Mouse (Mus musculus) ES-CJ7 (cell line): Measurements from ENCODE around the gene Klf6.
A peak's percentile ranks its signal among the peaks of the same experiment; 100 is the strongest.

ENCODE experiments used
- DNase-seq: peaks from one replicate; pipeline ENCODE4 v3.0.0; 2011; ENCODE audit warnings: low read depth, low spot score

Gene Klf6

DNA sequence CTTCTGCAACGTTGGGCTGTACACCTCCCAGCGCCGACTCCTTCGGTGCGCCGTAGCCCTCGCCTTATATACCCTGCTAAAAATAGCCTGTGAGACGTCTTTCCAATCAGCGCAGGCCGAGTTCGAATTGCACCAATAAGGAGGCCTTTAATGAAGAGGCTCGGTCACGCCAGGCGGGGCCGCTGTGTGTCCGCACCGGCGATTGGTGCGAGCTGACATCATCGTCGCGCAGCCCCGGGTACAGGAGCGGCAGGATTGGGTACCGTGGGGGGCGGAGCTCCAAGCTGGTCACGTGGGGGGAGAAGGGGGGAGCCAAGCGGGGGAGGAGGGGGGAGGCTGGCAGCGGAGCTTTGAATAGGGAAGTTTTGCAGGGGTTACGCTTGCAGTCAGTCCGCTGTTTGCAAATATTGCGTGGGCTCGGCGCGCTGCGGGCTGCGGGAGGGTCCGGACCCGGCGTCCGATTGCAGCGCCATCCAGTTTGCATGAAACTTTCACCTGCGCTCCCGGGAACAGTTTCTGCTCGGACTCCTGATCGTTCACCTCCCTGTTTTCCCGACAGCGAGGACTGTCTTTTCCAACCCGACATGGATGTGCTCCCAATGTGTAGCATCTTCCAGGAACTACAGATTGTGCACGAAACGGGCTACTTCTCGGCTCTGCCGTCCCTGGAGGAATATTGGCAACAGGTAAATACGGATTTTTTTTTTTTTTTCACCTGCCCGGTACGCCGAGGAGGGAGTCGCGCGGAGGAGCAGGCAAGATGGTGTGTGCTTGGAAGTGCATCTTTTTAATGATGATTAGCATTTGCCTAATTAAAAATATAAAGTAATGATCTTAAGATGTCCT lies at the start of gene Klf6:
TSS of gene Klf6 (plus strand) at position 326 of the 846 bp plus-strand sequence.
- peak; percentile 99 for DNase-seq

DNA sequence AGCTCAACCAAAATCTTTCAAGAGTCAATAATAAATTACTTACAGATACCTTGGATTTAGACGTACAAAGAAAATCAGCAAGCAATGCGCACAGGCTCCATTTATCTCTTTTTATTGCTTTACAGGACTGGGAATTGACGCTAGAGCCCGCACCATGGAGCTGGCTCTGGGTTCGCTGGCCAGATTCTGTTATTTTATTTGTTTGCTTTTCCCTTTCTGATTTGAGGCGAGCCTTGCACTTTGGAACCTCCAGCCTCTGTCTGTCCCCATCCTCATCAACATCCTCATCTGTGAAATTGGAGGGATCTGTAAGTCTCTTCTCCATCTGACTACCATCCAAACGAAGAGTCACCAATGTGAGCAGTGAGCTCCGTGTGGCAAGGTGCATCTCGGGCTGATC lies 47.8 kb upstream of the Klf6 start:
- no peak for DNase-seq

DNA sequence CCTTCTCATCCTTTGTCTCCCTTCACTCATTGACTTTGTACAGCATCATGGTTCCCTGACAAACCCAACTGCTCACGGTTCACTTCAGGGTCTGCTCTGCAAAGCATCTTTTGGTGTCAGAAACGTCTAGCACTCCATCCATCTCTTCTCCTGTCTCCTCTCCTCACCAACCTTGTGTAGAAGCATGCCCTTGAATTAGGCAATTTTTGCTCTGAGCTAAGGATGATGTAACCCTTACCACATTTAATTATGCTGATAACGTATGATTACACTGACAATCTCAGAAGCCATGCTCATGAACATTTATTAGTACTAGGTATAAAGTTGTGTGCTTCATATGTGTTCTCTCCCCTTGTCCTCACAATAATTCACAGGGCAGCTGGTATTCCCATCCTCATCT lies 44.0 kb upstream of the Klf6 start:
- DNase-seq, result no peak

DNA sequence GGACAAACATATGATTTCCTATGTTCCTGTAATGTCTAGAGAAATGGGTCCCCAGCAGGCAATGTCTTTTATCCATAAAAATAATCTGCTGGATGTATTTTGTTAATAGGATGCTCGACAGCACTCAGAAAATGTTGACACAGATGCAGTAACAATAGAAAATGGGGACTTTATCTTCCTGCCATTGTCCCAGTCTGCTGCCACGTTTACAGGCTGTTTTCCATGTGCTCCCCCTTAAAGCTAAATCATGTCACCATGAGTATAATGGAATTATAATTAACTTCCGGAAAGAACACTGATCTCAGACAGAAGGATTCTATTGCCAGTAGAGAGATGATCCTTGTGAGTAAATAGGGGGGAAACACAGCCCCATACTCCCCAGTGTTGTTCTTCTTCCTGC lies 42.1 kb upstream of the Klf6 start:
- DNase-seq, result no peak

DNA sequence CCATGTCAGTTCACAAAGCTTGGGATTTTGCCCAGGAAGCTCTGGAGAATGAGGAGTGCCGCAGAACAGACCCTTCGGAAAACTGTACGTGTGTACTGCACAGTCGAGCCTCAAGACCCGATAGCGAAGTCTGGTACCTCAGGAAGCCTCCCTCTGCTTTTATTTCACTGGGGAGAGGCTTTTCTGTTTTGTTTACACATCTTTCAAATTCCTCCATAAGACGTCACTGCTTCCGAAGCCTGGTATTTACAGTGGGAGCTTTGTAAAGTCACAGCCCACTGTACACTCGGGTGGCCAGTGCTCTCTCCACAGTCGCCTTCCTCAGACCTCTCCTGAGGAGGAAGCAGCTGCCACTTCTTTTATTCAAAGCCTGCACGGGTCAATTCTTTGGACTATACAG lies 38.7 kb upstream of the Klf6 start:
- DNase-seq, result no peak

DNA sequence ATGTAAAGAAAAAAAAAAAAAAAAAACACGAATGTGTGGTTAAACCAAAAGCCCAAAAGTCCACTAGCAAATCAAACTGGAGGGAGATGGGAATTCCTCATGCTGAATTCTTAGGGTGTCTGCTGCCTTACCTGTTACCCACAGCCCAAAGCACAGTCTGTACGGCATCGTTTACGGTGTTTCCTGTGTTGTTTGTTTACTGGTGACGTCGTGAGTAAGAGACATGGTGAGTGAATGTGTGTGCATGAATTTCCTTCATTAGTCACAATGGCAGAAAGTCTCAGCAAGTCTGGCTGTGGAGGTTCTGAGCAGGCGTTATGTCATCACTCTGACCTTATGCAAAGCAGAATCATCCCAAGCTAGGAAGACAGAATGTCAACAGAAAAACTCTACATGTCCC lies 38.1 kb upstream of the Klf6 start:
- no peak for DNase-seq

DNA sequence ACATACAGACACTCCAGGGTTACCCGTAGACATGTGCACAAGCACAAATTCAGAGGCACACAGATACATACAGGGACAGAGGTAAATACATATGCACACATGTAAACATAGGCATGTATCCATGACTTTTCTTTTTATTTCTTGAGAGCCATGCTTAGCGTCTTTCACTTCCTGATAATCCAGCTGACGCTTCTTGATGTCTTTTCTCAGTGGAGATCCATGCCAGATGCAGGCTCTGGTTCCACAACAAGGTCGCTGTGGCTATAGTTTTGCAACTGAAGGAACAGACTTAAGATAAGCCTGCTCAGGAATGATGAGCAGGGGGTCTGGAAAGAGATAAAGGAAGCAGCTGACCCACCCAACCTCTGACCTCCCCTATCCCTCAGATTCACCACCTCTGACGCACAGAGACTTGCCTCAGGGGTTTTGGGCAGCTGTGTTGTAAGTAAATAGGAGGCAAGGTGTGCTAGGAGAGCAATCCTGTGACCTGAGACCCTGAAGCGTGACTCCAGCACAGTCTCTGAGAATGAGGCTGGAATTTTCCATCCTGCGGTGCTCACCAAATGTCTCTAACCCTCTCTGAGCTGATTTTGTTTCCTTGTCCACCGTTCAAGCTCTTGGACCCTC lies 37.0 kb upstream of the Klf6 start:
- no peak for DNase-seq

DNA sequence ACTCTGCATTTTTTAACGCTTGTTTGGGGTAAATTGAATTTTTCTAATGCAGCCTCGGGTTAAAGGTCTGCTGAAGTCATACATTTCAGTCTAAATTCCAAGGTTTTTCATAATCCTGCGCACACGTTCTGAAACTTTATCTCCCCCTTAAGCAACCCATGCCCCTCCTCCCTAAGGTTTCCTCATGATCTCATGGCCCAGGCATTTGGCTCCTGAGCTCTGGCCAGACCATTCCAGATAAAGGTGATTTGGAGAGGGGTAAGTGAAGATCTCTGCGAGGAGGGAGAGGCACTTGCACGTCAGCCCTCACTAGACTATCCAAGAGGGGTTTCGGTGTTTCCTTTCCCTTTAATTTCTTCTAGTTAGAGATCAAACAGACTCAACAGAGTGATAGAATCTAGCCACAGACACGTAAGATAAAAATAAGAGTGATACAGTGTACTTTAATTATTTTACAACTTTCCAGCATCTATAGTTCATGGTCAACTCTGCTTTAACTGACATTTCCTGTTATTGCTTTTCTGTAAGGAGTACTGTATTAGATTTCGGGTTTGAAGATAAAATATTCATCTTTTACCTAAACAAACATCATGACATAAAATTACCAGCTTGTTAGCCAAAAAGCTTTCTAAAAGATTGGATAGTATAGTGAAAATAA lies 35.0 kb upstream of the Klf6 start:
- DNase-seq, result no peak

DNA sequence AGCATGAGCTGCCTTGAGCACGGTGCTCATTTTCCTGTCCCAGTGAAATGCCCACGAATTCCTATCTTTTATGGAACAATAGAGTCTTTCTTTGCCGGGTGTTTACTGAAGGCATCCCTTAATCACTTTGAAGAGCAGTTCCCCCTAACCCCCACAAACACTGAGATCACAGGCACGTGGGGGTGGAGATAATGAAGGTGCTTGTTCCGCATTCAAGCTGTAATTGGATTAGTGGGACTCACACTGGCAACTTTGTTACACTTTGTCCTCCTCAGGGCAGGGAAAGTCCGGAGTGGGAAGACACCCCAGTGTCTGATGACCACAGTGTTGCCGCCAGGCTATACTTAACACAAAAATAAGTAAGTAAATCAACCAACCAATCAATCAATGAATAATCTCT lies 29.3 kb upstream of the Klf6 start:
- no peak for DNase-seq

DNA sequence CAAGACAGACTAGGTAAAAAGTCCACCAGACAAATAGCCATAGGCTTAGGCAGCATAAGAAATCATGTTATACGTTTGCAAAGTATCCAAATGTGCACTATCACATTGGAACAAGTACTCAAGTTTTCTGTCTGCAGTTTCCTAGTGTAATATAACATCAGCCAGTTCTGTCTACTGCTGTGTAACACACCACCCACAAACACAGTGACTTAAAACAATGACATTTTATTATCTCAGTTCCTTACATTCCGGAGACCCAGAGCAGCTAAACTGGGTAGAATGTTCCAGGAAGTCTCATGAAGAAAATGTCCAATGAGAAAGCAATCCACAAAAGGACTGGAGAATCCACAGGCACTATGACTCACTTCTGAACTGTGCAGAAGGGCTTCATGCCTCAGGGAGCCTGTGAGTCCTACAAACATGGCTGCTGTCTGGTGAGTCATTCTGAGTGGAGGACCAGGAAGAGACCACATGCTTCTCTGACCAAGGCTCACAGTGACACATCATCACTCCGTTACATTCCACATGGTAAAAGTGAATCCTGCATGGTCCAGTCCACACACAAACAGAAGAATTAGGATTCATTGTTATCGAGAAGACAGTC lies 24.0 kb upstream of the Klf6 start:
- no peak for DNase-seq

DNA sequence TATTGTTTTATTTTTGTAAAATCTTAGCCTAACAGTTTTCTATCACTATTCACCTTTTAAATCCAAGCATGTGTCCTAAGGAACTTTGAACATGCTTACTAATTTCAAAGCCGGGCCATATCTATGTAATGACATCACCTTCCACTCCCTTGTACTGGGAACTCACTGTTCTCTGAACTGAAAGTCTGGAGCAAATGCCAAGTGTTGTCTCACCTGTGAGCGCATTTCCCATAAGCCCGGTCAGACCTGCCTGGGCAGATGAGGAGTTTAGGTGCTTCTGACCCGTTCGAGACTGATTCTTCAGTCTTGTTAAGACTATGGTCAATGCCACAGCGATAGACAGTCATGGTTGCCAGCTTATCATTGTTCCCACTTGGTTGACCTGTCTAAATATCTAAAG lies 19.9 kb upstream of the Klf6 start:
- DNase-seq, result no peak

DNA sequence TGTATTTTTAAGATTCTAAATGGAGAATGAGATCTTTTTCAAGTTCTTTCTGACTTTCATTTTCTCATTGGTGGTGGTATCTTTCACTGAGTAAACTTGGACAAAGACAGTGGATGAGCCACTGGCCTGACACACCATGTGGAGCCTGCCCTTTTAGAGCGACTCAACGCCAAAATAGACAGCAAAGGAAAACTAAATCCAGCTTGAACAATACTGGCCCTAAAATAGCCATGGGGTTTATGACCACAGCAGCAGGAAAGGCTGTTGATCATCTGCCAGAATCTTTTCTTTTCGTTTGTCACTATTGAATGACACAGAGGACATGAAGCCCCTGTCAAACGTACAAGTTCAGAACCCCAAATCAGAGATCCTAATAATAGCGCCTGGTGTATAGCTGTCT lies 18.4 kb upstream of the Klf6 start:
- DNase-seq, result no peak

DNA sequence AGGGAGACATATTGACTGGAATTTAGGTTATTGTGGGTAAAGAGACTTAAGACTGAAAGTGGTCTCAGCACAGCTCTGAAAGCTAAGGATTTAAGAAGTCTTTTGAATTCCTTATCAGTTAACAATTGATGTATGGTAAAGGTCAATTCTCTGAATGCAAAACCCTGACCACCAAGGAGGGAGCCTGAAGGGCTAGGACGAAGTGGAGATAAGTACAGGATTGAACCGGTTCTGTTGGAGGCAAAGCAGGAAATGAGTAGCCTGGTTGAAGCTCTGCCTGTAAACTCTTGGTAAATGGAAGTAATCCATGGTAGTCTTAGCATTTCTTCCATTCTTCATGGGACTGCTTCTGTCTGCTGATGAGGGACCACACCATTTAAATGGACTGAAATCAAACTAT lies 17.5 kb upstream of the Klf6 start:
- no peak for DNase-seq

DNA sequence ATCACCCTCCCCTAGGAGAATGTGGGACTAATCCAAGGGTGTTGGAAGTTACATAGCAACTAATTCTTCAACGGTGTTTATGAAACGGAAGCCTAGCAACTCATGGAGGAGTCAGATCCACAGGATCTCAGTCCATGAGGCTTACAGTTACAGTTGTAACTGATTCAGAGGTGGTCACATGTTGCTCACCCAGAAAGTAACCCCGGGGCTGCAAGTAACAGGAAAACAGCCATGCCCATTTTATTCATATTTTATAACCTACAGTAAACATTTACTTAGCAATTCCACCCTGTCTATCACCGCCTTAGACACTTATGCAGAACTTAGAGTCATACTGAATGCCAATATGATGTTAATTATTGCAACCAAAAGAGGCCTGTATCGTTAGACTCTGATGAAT lies 16.9 kb upstream of the Klf6 start:
- DNase-seq, result no peak

DNA sequence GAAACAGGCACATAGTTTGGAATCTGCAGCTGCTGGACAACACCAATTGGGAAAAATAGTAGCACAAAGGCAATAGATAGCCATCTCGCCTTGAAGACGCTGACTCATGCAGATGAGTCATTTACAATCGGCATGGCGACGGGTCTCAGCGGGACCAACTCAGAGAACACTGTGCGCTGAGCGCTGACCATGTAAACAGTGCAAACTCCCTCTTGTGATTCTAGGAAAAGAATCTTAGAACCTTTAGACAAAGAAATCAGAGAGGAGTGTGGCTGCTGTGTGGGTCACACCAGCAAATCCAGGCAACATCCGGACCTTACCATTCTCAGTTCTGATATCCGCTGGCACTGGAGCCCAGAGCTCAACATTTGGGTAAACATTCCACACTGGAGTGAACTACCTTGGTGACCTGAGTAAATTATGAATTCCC lies 16.1 kb upstream of the Klf6 start:
- DNase-seq, result peak; percentile 63

DNA sequence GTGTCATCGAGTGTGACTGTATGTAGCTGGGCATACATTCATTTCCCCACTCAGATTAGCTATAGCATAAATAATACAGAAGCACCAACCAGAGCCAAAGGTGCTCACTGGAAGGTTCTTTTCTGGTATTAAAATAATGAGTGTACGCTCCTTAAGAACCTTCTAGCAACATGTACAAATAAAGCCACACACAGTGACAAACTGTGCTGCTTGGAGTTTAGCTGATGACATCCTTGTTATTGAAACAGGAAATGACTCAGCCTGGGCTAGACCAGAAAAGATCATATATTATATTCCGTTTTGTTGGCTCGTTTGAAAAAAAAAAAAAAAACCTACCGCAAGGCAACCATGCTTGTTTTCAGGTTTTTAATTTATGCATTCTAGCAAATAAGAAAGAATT lies 15.7 kb upstream of the Klf6 start:
- DNase-seq, result no peak

DNA sequence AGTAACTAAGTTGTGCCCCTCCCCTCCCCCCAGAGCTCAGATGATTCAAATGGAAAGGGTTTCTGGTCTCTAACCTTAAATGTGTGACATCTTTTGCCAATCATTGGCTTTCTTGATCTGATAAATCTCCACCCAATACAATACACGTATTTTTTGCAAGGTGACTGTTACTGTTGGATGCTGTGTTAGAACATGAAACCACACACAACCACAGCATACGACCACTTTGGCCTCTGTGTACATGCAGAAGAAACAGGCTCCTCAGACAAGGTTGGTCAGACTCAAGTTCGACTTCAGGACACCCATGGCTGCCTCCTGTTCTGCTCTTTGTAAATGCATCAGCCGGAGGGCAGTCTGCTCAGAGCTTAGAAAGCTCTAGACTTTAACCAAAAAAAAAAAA lies 14.4 kb upstream of the Klf6 start:
- DNase-seq, result no peak

DNA sequence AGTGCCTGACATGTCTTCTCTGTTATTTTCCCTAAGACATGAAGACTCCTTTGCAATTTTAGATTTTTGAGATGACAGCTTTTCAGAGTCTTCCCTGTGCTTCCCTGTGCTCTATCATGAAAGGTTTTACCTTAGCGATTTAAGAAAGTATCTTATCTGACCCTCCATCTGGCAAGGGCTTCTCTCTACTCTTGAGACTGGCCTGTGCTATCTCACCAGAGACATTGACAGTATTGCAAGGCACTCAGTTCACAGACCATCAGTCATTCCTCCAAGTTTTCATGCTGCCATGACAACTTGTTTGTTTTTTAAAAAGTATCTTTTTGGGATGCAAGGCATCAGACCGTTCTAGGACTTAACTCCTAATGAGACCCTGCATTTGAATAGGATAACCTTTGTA lies 13.5 kb upstream of the Klf6 start:
- no peak for DNase-seq

DNA sequence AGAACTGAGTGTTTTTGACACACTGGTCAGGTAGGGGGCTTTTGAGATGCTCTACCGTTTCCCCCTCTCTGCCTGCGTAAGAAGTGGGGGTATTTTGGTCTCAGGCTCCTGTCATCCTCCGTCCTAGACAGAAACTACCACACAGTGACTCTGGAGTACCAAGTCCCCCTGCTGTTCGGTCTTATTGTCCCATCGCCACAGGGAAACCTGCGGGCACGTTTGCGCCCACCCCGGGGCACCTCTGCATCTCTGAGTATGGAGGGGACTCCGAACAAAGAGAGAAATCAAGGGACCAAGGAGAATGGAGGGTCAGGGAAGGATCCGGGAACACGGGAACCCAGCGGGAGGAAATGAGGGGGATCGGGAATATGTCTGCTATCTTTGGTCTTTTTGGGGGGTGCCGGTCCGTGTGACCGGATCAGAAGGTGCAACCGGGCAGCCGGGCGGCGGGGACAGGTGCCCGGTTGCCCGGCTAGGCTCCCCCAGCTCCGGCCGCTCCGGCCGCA lies 578 bp upstream of the Klf6 start:
- DNase-seq, result peak; percentile 69

DNA sequence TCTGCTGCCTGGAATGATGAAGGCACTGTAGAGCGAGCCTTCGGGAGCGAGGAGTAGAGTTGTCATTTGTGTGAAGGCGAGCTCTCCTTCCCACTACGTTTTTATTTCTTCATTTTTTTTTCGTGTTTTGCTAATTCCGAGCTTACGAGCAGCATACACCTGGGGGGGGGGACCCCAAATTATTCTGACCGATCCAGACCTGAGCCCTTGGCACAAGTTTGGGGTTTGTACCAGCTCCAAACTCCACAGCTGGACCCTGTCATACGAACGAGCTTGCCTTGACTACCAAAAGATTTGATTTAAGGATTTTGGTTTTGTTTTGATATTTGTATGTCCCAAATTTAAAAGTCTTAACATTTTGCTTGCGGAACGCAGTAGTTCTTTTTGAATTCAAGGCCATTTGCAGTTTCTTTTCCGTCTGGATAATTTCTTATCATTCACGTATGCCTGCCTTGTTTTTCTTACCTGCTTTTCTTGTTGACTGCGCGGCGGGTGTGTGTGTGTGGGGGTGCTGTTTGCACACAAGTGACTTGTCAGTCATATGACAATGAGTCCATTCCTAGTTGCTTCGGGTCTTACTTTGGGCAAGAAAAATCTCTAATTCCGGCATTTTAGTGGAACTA lies 832 bp downstream of the Klf6 start:
- DNase-seq, result no peak

DNA sequence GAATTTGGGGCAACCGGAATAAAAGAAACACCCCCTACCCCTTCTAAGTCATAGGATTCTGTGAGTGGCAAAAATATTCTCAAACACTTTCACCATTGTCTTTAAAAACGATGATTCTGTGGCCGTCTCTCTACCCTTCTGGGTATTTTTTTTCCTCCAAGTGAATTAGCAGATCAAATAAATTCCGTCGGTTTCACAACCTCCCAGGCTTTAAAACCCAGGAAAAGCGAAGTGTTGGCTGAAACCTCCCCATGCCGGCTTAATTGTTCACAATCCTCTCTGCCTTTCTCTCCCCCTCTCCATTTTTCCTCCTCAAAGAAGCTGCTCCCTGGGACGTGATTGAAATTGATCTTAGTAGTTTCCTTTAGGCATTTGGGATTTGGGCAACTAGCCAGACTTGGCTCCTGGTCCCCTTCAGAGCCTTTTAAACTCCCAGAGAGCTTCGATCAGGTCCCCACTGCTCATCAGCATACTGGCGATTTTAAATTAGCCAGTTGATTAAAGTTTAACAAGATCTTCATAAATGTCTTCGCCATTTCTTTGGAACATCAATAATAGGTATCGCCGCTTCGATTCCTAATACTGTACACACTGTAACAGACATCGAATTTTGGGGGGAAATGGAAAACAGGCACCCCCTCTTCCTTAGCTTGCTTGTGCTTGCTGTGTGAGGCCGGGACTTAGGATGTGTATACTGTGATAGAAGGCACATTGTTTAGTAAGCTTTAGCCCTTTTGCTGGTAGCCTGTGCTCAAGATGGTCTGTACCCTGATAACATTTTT lies 1.5 kb downstream of the Klf6 start:
- DNase-seq, result no peak
